9 mouse cellular contexts compared by ENCODE assay signal in the genomic region with DNA sequence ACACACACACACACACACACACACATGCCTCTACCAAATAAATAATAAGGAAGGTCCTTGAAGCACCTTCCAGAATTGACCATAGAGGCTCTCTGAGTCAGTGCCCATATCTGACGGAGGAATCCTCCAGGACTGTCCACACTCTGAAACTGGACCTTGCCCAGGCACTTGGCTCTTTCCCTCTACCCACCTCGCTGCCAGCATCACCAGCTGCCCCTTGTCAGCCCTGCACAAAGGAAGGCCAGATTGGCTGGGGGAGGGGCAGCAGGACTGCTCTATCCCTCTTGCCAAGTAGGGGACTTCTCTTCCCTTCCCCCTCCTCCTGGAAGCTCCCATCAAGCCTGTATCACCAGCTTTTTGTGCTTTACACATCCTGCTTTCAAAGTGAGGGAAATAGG. TPM values are rescaled to one million over a fixed set of nuclear protein-coding genes. Genes with fewer than 3 reads are reported as not detected.
DNase-seq lines count a peak whose midpoint lies in the region; ATAC-seq and TF ChIP-seq lines count a peak whose summit lies in the region.
"Had no signal": no experiment of that assay in that cellular context is flagged by ENCODE, and none has a peak within 500 bp of the region (broad histone marks: within the 10 kb centered on the region; RNA-seq: fewer than 3 reads in every experiment).

No protein-coding gene starts in this region.

- no peak overlapping the region for H3K9ac ChIP-seq in embryonic facial prominence, embryonic 11.5 days (replicated peaks; ENCODE audit: low read length)
- no peak overlapping the region for H3K9ac ChIP-seq in neural tube, embryonic 14.5 days (replicated peaks; ENCODE audit: low read depth, low read length)
- H3K9ac ChIP-seq: liver, embryonic 15.5 days had no signal

- peak; percentile 31 for DNase-seq in ovary, postnatal 36 days (ENCODE audit: low spot score)
- DNase-seq in ovary, postnatal 10 days (ENCODE audit: low spot score): no peak
- DNase-seq in embryonic facial prominence, embryonic 11.5 days (ENCODE audit: low spot score): no peak
- peak; percentile 71 to 82 for DNase-seq in heart, postnatal 14 days
- DNase-seq in layer of hippocampus, adult 8-10 months (ENCODE audit: low spot score in 2 of 2): peak; percentile 30 to 37
- DNase-seq in thymus, adult 2 months: no peak
- no peak for DNase-seq in urinary bladder, postnatal 25 days (ENCODE audit: low spot score)

- no peak for TF ChIP-seq CTCF in thymus, adult 2 months (IDR thresholded peaks at IDR 0.05; ENCODE audit: borderline replicate concordance, control insufficient read depth, extremely low read depth, insufficient read depth, low read length, poor library complexity)

- no peaks in the 10 kb centered on the region for H3K27me3 ChIP-seq in embryonic facial prominence, embryonic 11.5 days (ENCODE audit: control insufficient read depth, insufficient read depth, low read length)
- H3K27me3 ChIP-seq in neural tube, embryonic 14.5 days (ENCODE audit: control insufficient read depth, insufficient read depth, low read length): no peaks in the 10 kb centered on the region
- no peaks in the 10 kb centered on the region for H3K27me3 ChIP-seq in thymus, adult 2 months (ENCODE audit: control insufficient read depth, insufficient read depth, low read length)
- H3K27me3 ChIP-seq: liver, embryonic 15.5 days had no signal

- H3K4me2 ChIP-seq in embryonic facial prominence, embryonic 11.5 days (ENCODE audit: low read depth, low read length): no peak overlapping the region
- H3K4me2 ChIP-seq in neural tube, embryonic 14.5 days (ENCODE audit: low read depth, low read length): no peak overlapping the region
- H3K4me2 ChIP-seq: liver, embryonic 15.5 days had no signal

- TF ChIP-seq POLR2A in thymus, adult 2 months (IDR thresholded peaks at IDR 0.05; ENCODE audit: control insufficient read depth, extremely low read depth, insufficient read depth, low read length, poor library complexity): no peak

- peak; percentile 56; the same call in 1 of the 2 replicates for ATAC-seq in embryonic facial prominence, embryonic 11.5 days (replicated peaks; ENCODE audit: insufficient number of reproducible peaks, low FRiP score, low TSS enrichment, low read depth)
- ATAC-seq in neural tube, embryonic 14.5 days (ENCODE audit: low read depth): peak; percentile 80

- H3K9me3 ChIP-seq in embryonic facial prominence, embryonic 11.5 days (replicated peaks; ENCODE audit: control insufficient read depth, low read length): no peaks in the 10 kb centered on the region
- H3K9me3 ChIP-seq in neural tube, embryonic 14.5 days (ENCODE audit: control insufficient read depth, low read length): no peaks in the 10 kb centered on the region
- H3K9me3 ChIP-seq: liver, embryonic 15.5 days had no signal

- no peaks in the 10 kb centered on the region for H3K4me1 ChIP-seq in embryonic facial prominence, embryonic 11.5 days (ENCODE audit: control insufficient read depth, insufficient read depth, low read length)
- H3K4me1 ChIP-seq in neural tube, embryonic 14.5 days (ENCODE audit: control insufficient read depth, insufficient read depth, low read length): peaks cover 8% of the 10 kb centered on the region; the same call in 1 of the 2 replicates
- no peaks in the 10 kb centered on the region for H3K4me1 ChIP-seq in thymus, adult 2 months (replicated peaks; ENCODE audit: control insufficient read depth, insufficient read depth, low read length)
- H3K4me1 ChIP-seq: liver, embryonic 15.5 days had no signal

- intact Hi-C loops in heart, postnatal 14 days (cut with DNase I): no loop called here

- H3K27ac ChIP-seq in embryonic facial prominence, embryonic 11.5 days (replicated peaks; ENCODE audit: low read depth, low read length): no peak overlapping the region
- peak overlapping the region; percentile 28; the same call in 1 of the 2 replicates for H3K27ac ChIP-seq in neural tube, embryonic 14.5 days (ENCODE audit: low read depth, low read length)
- no peak overlapping the region for H3K27ac ChIP-seq in thymus, adult 2 months (ENCODE audit: control insufficient read depth, insufficient read depth, low read length)
- H3K27ac ChIP-seq: liver, embryonic 15.5 days had no signal

- no peak overlapping the region for H3K4me3 ChIP-seq in embryonic facial prominence, embryonic 11.5 days (ENCODE audit: low read depth, low read length)
- H3K4me3 ChIP-seq in neural tube, embryonic 14.5 days (ENCODE audit: low read depth, low read length): no peak overlapping the region
- H3K4me3 ChIP-seq in thymus, adult 2 months (ENCODE audit: control insufficient read depth, insufficient read depth, low read length): no peak overlapping the region
- H3K4me3 ChIP-seq: liver, embryonic 15.5 days had no signal

- 43% methylated on average over 2 of the region's 2 CpGs for WGBS in embryonic facial prominence, embryonic 11.5 days
- 32% methylated on average over 2 of the region's 2 CpGs for WGBS in neural tube, embryonic 14.5 days
- 80% methylated on average over 2 of the region's 2 CpGs for WGBS in thymus, adult 2 months

- H3K36me3 ChIP-seq in embryonic facial prominence, embryonic 11.5 days (replicated peaks; ENCODE audit: control insufficient read depth, insufficient read depth, low read depth, low read length): no peaks in the 10 kb centered on the region
- no peaks in the 10 kb centered on the region for H3K36me3 ChIP-seq in neural tube, embryonic 14.5 days (ENCODE audit: control insufficient read depth, insufficient read depth, low read length)
- no peaks in the 10 kb centered on the region for H3K36me3 ChIP-seq in thymus, adult 2 months (ENCODE audit: control insufficient read depth, insufficient read depth, low read length)
- H3K36me3 ChIP-seq: liver, embryonic 15.5 days had no signal

RNA-seq across cellular contexts. Expression of a gene that starts 6.5 kb away (rescaled TPM):
- polyA plus RNA-seq in embryonic facial prominence, embryonic 11.5 days (2014; fragmentation: Nextera tagmentation; extraction: Ambion mirVana): 2.3 and 2.9 TPM in 2 replicates
- total RNA-seq in heart, postnatal 14 days (2021): 10 to 100 TPM; 19.2 to 24.5 TPM
- 100 to 1,000 TPM; 134 to 191 (median 158) TPM for total RNA-seq in layer of hippocampus, adult 8-10 months (2022)
- 13.9 and 21.4 TPM in 2 replicates for polyA plus RNA-seq in neural tube, embryonic 14.5 days (2014; fragmentation: Nextera tagmentation; extraction: Ambion mirVana)
- polyA plus RNA-seq in thymus, adult 2 months (2012; rRNA removed): 33.3 and 43.0 TPM in 2 replicates

Comparison
In these comparisons a context has a peak if more than half of its experiments do, and no peak if none do; other contexts are left out.
1. DNase-seq: peak in ovary, postnatal 36 days (single experiment), heart, postnatal 14 days (2 of 2) and layer of hippocampus, adult 8-10 months (2 of 2); none in ovary, postnatal 10 days (single experiment), embryonic facial prominence, embryonic 11.5 days (single experiment), thymus, adult 2 months (single experiment) and urinary bladder, postnatal 25 days (single experiment).